ENCODE assay signal across 14 mouse cellular contexts in genomic region chr4:63050949-63051348, GRCm38 (mm10).
DNase-seq lines count a peak whose midpoint lies in the region; ATAC-seq and TF ChIP-seq lines count a peak whose summit lies in the region.
"Had no signal": no experiment of that assay in that cellular context is flagged by ENCODE, and none has a peak within 500 bp of the region (broad histone marks: within the 10 kb centered on the region; RNA-seq: fewer than 3 reads in every experiment).

No protein-coding gene starts in this region.

- no peak overlapping the region for H3K4me3 ChIP-seq in heart, adult 2 months
- no peak overlapping the region for H3K4me3 ChIP-seq in limb, embryonic 12.5 days (replicated peaks)
- H3K4me3 ChIP-seq in limb, embryonic 10.5 days = no peak overlapping the region
- no peak overlapping the region for H3K4me3 ChIP-seq in embryonic fibroblast, embryonic 13.5 days (ENCODE audit: insufficient read depth, low read length)
- no peak overlapping the region for H3K4me3 ChIP-seq in limb, embryonic 15.5 days
- H3K4me3 ChIP-seq: liver, embryonic 12.5 days had no signal

- H3K9me3 ChIP-seq in limb, embryonic 12.5 days = no peaks in the 10 kb centered on the region
- H3K9me3 ChIP-seq in limb, embryonic 10.5 days (replicated peaks) = no peaks in the 10 kb centered on the region
- no peaks in the 10 kb centered on the region for H3K9me3 ChIP-seq in limb, embryonic 15.5 days
- H3K9me3 ChIP-seq: liver, embryonic 12.5 days had no signal

- TF ChIP-seq CTCF in heart, adult 2 months (IDR thresholded peaks at IDR 0.05) = no peak
- no peak for TF ChIP-seq CTCF in embryonic fibroblast, embryonic 13.5 days (IDR thresholded peaks at IDR 0.05; ENCODE audit: borderline replicate concordance, insufficient read depth, low read length)

- intact Hi-C loops in heart, adult 2 months (cut with DNase I) = no loop called here

- no peak overlapping the region for H3K27ac ChIP-seq in heart, adult 2 months
- 0 out of 2 replicates have a peak overlapping the region, but pooled peaks have one; percentile 29 for H3K27ac ChIP-seq in limb, embryonic 12.5 days
- H3K27ac ChIP-seq in limb, embryonic 10.5 days = no peak overlapping the region
- H3K27ac ChIP-seq in embryonic fibroblast, embryonic 13.5 days (ENCODE audit: insufficient read depth, low read length) = 0 out of 2 replicates have a peak overlapping the region, but pooled peaks have one; percentile 29
- no peak overlapping the region for H3K27ac ChIP-seq in limb, embryonic 15.5 days
- H3K27ac ChIP-seq: liver, embryonic 12.5 days had no signal

- no peak overlapping the region for H3K9ac ChIP-seq in heart, adult 2 months (ENCODE audit: low read depth, low read length)
- no peak overlapping the region for H3K9ac ChIP-seq in limb, embryonic 12.5 days (replicated peaks)
- no peak overlapping the region for H3K9ac ChIP-seq in limb, embryonic 15.5 days
- H3K9ac ChIP-seq: liver, embryonic 12.5 days had no signal

- no peak for TF ChIP-seq EP300 in heart, adult 2 months (IDR thresholded peaks at IDR 0.05; ENCODE audit: insufficient read depth, low read depth, low read length)

- ATAC-seq in limb, embryonic 12.5 days (ENCODE audit: insufficient number of reproducible peaks, insufficient read depth, low FRiP score, low TSS enrichment, low read depth) = no peak
- ATAC-seq in limb, embryonic 15.5 days (ENCODE audit: insufficient number of reproducible peaks, low FRiP score, low TSS enrichment, low read depth) = 0 out of 2 replicates have a peak, but pooled peaks have one; percentile 19
- ATAC-seq: forebrain, embryonic 14.5 days; liver, embryonic 12.5 days had no signal

- H3K27me3 ChIP-seq in heart, adult 2 months (ENCODE audit: control insufficient read depth, insufficient read depth, low read length) = no peaks in the 10 kb centered on the region
- H3K27me3 ChIP-seq in limb, embryonic 12.5 days = no peaks in the 10 kb centered on the region
- H3K27me3 ChIP-seq in limb, embryonic 10.5 days (ENCODE audit: low read depth, poor library complexity, severe bottlenecking) = no peaks in the 10 kb centered on the region
- no peaks in the 10 kb centered on the region for H3K27me3 ChIP-seq in limb, embryonic 15.5 days
- H3K27me3 ChIP-seq: liver, embryonic 12.5 days had no signal

- 60% methylated on average over 4 of the region's 4 CpGs for WGBS in heart, adult 2 months
- WGBS in limb, embryonic 12.5 days = 74% methylated on average over 4 of the region's 4 CpGs
- 83% methylated on average over 4 of the region's 4 CpGs for WGBS in limb, embryonic 10.5 days
- WGBS in limb, embryonic 15.5 days = 53% methylated on average over 4 of the region's 4 CpGs

- peak; percentile 75 for DNase-seq in heart, adult 11 months
- DNase-seq in heart, adult 2 months = no peak
- no peak for DNase-seq in limb, embryonic 10.5 days (ENCODE audit: low spot score)
- DNase-seq in left cerebral cortex, adult 11 months (ENCODE audit: low spot score) = no peak
- DNase-seq in yolk sac, embryonic 10.5 days (ENCODE audit: low spot score) = no peak
- DNase-seq: adrenal gland, postnatal 25 days; cerebellum, adult 8-10 months; lung, postnatal 10 days; thymus, adult 2 months had no signal

- TF ChIP-seq POLR2A in heart, adult 2 months (IDR thresholded peaks at IDR 0.05; ENCODE audit: insufficient read depth, low read depth, low read length) = no peak
- no peak for TF ChIP-seq POLR2A in embryonic fibroblast, embryonic 13.5 days (IDR thresholded peaks at IDR 0.05; ENCODE audit: low read depth, low read length)

- H3K36me3 ChIP-seq in heart, adult 2 months (ENCODE audit: control insufficient read depth, insufficient read depth, low read length) = no peaks in the 10 kb centered on the region
- 0 out of 2 replicates have a peak, but pooled peaks cover 7% of the 10 kb centered on the region for H3K36me3 ChIP-seq in limb, embryonic 12.5 days
- H3K36me3 ChIP-seq in limb, embryonic 10.5 days = peaks cover 8% of the 10 kb centered on the region
- no peaks in the 10 kb centered on the region for H3K36me3 ChIP-seq in limb, embryonic 15.5 days
- H3K36me3 ChIP-seq: liver, embryonic 12.5 days had no signal

- H3K4me2 ChIP-seq in limb, embryonic 12.5 days = no peak overlapping the region
- H3K4me2 ChIP-seq in limb, embryonic 15.5 days = no peak overlapping the region
- H3K4me2 ChIP-seq: liver, embryonic 12.5 days had no signal

- no peaks in the 10 kb centered on the region for H3K79me2 ChIP-seq in heart, adult 2 months (replicated peaks; ENCODE audit: control insufficient read depth, insufficient read depth, low read length)

- H3K4me1 ChIP-seq in heart, adult 2 months (ENCODE audit: control insufficient read depth, insufficient read depth, low read length) = no peaks in the 10 kb centered on the region; the same call in none of the 2 replicates
- peaks cover 60% of the 10 kb centered on the region for H3K4me1 ChIP-seq in limb, embryonic 12.5 days (replicated peaks)
- peaks cover 37% of the 10 kb centered on the region for H3K4me1 ChIP-seq in limb, embryonic 10.5 days
- H3K4me1 ChIP-seq in embryonic fibroblast, embryonic 13.5 days (ENCODE audit: control insufficient read depth, insufficient read depth, low read length) = peaks cover 14% of the 10 kb centered on the region; the same call in 1 of the 2 replicates
- peaks cover 59% of the 10 kb centered on the region for H3K4me1 ChIP-seq in limb, embryonic 15.5 days

Comparison
In these comparisons a context has a peak if more than half of its experiments do, and no peak if none do; other contexts are left out.
1. H3K27ac ChIP-seq: peak in limb, embryonic 12.5 days (single experiment) and embryonic fibroblast, embryonic 13.5 days (single experiment); none in heart, adult 2 months (single experiment), limb, embryonic 10.5 days (single experiment) and limb, embryonic 15.5 days (single experiment).